Mouse (Mus musculus): ENCODE data around the gene Asb10.

Asb10 gene

GRCm38 (mm10) chr5:24535731-24536130 lies 5.0 kb downstream of the Asb10 start:
- DNase-seq (ENCODE audit: low read depth), result no peak

GRCm38 (mm10) chr5:24534292-24534691 lies 6.5 kb downstream of the Asb10 start:
- no peak for DNase-seq (ENCODE audit: low read depth)

GRCm38 (mm10) chr5:24533391-24533790 lies 7.4 kb downstream of the Asb10 start:
- no peak for DNase-seq (ENCODE audit: low read depth)

GRCm38 (mm10) chr5:24530042-24530689 lies 10.6 kb downstream of the Asb10 start:
- peak; percentile 56 for DNase-seq (ENCODE audit: low read depth)

- no peak for DNase-seq (ENCODE audit: low read depth)
These were observed 13.0 kb downstream of the Asb10 start for GRCm38 (mm10) chr5:24527780-24528179.

- DNase-seq (ENCODE audit: low read depth), result no peak
These were observed 13.9 kb downstream of the Asb10 start, which contains the start of gene Gbx1 for GRCm38 (mm10) chr5:24526889-24527230. Gene Gbx1 (minus strand): TSS chr5:24527202.

- DNase-seq (ENCODE audit: low read depth), result no peak
These were observed 14.4 kb downstream of the Asb10 start for GRCm38 (mm10) chr5:24526190-24526888.

- DNase-seq (ENCODE audit: low read depth), result no peak
These were observed 15.2 kb downstream of the Asb10 start for GRCm38 (mm10) chr5:24525360-24526189.

GRCm38 (mm10) chr5:24524522-24524921 lies 16.3 kb downstream of the Asb10 start:
- no peak for DNase-seq (ENCODE audit: low read depth)

- DNase-seq (ENCODE audit: low read depth), result no peak
These were observed 17.0 kb downstream of the Asb10 start for GRCm38 (mm10) chr5:24523806-24524205.

- DNase-seq (ENCODE audit: low read depth), result no peak
These were observed 19.4 kb downstream of the Asb10 start for GRCm38 (mm10) chr5:24521366-24521765.

- peak; percentile 15 for DNase-seq (ENCODE audit: low read depth)
These were observed 28.5 kb downstream of the Asb10 start for GRCm38 (mm10) chr5:24512271-24512670.

- DNase-seq (ENCODE audit: low read depth), result no peak
These were observed 30.1 kb downstream of the Asb10 start for GRCm38 (mm10) chr5:24510635-24511034.

GRCm38 (mm10) chr5:24508406-24508805 lies 32.4 kb downstream of the Asb10 start:
- no peak for DNase-seq (ENCODE audit: low read depth)

- no peak for DNase-seq (ENCODE audit: low read depth)
These were observed 35.3 kb downstream of the Asb10 start for GRCm38 (mm10) chr5:24505513-24505912.

- DNase-seq (ENCODE audit: low read depth), result no peak
These were observed 38.0 kb downstream of the Asb10 start for GRCm38 (mm10) chr5:24502786-24503185.

GRCm38 (mm10) chr5:24500851-24501250 lies 39.9 kb downstream of the Asb10 start:
- DNase-seq (ENCODE audit: low read depth), result no peak

- DNase-seq (ENCODE audit: low read depth), result no peak
These were observed 41.7 kb downstream of the Asb10 start for GRCm38 (mm10) chr5:24499113-24499512.

- no peak for DNase-seq (ENCODE audit: low read depth)
These were observed 43.3 kb downstream of the Asb10 start for GRCm38 (mm10) chr5:24497526-24497925.

GRCm38 (mm10) chr5:24496756-24497155 lies 44.0 kb downstream of the Asb10 start:
- DNase-seq (ENCODE audit: low read depth), result no peak

GRCm38 (mm10) chr5:24495019-24495418 lies 45.8 kb downstream of the Asb10 start:
- no peak for DNase-seq (ENCODE audit: low read depth)

GRCm38 (mm10) chr5:24492546-24493285 lies 48.1 kb downstream of the Asb10 start:
- DNase-seq (ENCODE audit: low read depth), result no peak
